Mouse (Mus musculus): ENCODE results near the gene Dock10. TPM values are rescaled to one million over a fixed set of nuclear protein-coding genes. Genes with fewer than 3 reads are reported as not detected.

The Dock10 gene
- 5.8 and 5.9 TPM in 2 replicates for polyA plus RNA-seq (2015; fragmentation: Nextera tagmentation; extraction: Ambion mirVana)

DNA sequence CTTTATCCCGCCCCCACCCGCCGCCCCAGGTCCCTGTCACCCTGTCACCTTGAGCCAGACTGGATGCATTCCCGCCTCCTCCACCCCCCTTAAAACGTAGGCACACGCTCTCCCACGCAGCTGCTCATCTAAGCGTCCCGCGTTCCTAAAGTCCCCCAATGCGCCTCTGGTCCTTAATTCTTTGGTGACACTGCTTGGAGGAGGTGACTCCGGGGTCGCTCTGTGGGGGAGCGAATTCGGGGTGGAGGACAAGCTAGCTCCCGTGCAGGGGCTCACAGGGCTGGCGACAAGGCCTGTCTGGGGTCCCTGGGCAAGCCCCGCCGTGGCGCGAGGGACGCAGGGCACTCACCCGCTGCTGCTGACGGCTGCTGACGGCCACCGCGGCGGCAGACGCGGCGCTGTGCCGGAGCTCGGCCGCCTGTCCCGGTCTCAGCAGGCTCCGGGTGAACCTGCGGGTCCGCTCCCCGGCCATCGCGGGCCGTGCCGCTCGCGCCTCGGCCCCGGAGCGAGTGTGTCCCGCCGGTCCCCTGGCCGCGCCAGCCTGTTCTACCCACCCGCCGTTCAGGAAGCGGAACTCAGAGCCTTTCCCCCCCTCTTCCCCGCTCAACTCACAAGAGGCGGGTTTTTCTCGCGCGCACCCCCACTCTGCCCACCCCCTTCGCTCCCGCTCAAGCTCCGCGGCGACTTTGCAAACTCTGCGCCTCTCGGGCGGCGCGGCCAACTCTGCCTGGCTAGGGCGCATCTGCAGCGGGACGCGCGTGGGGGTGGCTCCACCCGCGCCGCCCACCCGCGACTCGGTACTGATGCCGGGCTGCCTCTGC lies at the start of gene Dock10:
Dock10 (minus strand) TSS at position 551 of the 821 bp plus-strand sequence.
- Histone ChIP-seq H3K36me3 (ENCODE audit: control insufficient read depth, insufficient read depth, low read length) (no peaks in the 10 kb centered on the region), H3K4me3 (ENCODE audit: low read length) (peak within 1 kb of the TSS; percentile 86), H3K9ac (ENCODE audit: low read depth, low read length) (peak within 1 kb of the TSS; percentile 77), H3K4me1 (ENCODE audit: control insufficient read depth, insufficient read depth, low read depth, low read length) (peaks cover 9% of the 10 kb centered on the region), H3K27ac (ENCODE audit: low read depth, low read length) (peak within 1 kb of the TSS; percentile 13), H3K27me3 (replicated peaks; ENCODE audit: control insufficient read depth, insufficient read depth, low read length) (peaks cover 2% of the 10 kb centered on the region; the same call in 1 of the 2 replicates), H3K9me3 (ENCODE audit: control insufficient read depth, low read length) (no peaks in the 10 kb centered on the region), H3K4me2 (ENCODE audit: low read length) (peak within 1 kb of the TSS; percentile 97)
- peak; percentile 79 for ATAC-seq
- 0% methylated on average over 48 of the region's 82 CpGs for WGBS

DNA sequence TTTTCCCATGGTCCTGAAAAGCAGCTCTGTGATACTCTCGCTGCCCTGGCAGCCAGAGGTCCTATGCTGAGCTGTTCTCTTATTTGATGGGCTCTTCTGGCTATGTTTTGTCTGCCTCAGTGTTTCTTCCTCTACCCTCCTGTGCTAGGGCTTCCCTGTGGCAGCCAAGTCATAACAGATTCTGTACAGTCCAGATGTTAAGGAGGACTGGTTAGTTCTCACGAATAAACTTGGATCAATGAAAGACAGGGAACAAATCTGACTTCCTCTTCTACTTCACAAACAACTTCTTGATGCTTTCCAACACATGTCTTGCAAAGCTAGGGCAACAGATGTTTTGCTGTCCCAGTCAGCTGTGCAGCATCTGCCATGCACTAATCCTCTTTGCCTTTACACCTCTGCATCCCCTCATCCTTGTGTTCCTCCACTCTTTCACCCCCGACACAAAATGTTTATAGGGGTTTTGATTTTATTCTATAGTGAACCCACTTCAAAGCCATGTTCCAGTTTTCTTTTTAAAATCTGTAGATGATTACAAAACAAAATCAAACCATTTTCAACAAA lies 48.6 kb upstream of the Dock10 start:
- H3K9me3 ChIP-seq (ENCODE audit: control insufficient read depth, low read length) = no peaks in the 10 kb centered on the region
- no peak for ATAC-seq
- H3K27me3 ChIP-seq (replicated peaks; ENCODE audit: control insufficient read depth, insufficient read depth, low read length) = no peaks in the 10 kb centered on the region
- no peaks in the 10 kb centered on the region for H3K4me1 ChIP-seq (ENCODE audit: control insufficient read depth, insufficient read depth, low read depth, low read length)
- H3K4me3 ChIP-seq (ENCODE audit: low read length) = no peak overlapping the region
- H3K36me3 ChIP-seq (ENCODE audit: control insufficient read depth, insufficient read depth, low read length) = no peaks in the 10 kb centered on the region
- WGBS = 79% methylated on average over 3 of the region's 3 CpGs
- no peak overlapping the region for H3K4me2 ChIP-seq (ENCODE audit: low read length)
- H3K9ac ChIP-seq (ENCODE audit: low read depth, low read length) = no peak overlapping the region
- no peak overlapping the region for H3K27ac ChIP-seq (ENCODE audit: low read depth, low read length)

DNA sequence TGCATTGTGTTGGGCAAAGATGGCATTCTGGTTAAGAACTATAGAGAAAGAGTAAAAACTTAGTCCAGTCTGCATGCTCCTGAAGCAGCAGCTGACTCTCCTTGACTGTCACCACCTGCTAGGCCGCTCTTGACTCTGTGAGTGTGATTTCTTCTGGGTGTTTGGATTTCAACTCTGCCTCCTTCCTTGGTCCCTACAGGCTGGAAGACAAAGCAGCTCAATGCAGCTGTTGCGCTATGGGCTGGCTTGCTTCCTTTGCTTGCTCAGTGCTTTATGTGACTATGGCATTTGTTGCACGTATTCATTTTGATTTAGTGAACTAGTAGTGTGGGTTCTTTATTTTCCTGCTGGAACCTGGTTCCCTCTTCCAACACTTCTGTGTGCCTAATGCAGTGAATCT lies 43.7 kb upstream of the Dock10 start:
- H3K4me2 ChIP-seq (ENCODE audit: low read length) = no peak overlapping the region
- WGBS = 78% methylated on average over 3 of the region's 3 CpGs
- H3K27ac ChIP-seq (ENCODE audit: low read depth, low read length) = no peak overlapping the region
- no peaks in the 10 kb centered on the region for H3K27me3 ChIP-seq (replicated peaks; ENCODE audit: control insufficient read depth, insufficient read depth, low read length)
- ATAC-seq = no peak
- H3K36me3 ChIP-seq (ENCODE audit: control insufficient read depth, insufficient read depth, low read length) = no peaks in the 10 kb centered on the region
- no peak overlapping the region for H3K9ac ChIP-seq (ENCODE audit: low read depth, low read length)
- no peaks in the 10 kb centered on the region for H3K4me1 ChIP-seq (ENCODE audit: control insufficient read depth, insufficient read depth, low read depth, low read length)
- H3K4me3 ChIP-seq (ENCODE audit: low read length) = no peak overlapping the region
- no peaks in the 10 kb centered on the region for H3K9me3 ChIP-seq (ENCODE audit: control insufficient read depth, low read length)

DNA sequence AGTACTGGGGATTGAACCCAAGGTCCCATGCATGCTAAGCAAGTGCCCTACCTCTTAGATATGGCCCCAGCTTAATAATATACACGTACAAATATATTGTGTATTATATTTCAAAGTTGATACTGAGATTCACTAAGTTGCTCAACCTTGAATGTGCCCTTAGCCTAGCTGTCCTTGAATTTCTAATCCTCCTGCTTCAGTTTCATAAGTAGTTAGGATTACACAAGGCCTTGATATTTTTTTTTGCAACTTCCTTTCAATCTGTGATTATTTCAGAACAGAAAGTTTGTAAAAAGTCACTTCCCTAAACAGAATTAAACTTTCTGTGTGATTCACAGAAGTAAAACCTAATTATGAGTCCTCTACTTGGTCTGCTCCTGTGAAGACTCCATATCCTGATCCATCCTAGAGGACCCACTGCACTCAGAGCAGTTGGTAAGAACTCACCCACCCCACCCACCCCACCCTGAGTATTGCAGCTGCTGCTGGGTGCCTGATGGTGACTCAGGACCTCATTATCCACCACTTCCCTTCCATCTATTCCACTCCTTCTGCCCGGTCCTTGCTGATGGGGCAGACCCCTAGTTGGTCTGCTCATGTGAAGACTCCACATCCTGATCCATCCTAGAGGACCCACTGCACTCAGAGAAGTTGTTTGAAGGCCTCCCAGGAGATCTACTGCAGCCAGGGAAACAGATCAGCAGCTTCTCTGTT lies 26.9 kb upstream of the Dock10 start:
- no peak for ATAC-seq
- Histone ChIP-seq H3K4me1 (ENCODE audit: control insufficient read depth, insufficient read depth, low read depth, low read length) (no peaks in the 10 kb centered on the region), H3K9ac (ENCODE audit: low read depth, low read length) (no peak overlapping the region), H3K27ac (ENCODE audit: low read depth, low read length) (no peak overlapping the region), H3K27me3 (replicated peaks; ENCODE audit: control insufficient read depth, insufficient read depth, low read length) (no peaks in the 10 kb centered on the region), H3K4me3 (ENCODE audit: low read length) (no peak overlapping the region), H3K9me3 (ENCODE audit: control insufficient read depth, low read length) (no peaks in the 10 kb centered on the region), H3K36me3 (ENCODE audit: control insufficient read depth, insufficient read depth, low read length) (no peaks in the 10 kb centered on the region), H3K4me2 (ENCODE audit: low read length) (no peak overlapping the region)
- WGBS = 85% methylated on average over 2 of the region's 2 CpGs

DNA sequence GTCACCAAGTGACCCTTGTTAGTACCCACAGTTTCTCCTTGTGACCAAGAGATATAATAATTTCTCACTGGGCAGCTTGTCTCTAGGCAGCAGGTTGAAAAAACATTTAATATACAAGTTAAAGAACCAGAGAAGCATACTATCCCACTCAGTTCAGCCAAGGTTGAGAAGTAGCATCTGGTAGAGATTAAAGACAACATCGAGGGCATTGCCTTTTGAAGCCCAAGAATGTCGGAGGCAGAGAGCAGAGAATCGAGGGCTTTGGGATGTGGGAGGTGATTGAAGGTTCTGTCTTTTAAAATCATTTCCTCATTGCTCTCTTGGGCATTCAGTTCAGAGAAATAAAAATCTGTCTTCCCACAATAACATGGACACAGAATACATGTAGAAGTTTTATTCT lies 25.8 kb upstream of the Dock10 start:
- no peak overlapping the region for H3K4me3 ChIP-seq (ENCODE audit: low read length)
- H3K27me3 ChIP-seq (replicated peaks; ENCODE audit: control insufficient read depth, insufficient read depth, low read length) = no peaks in the 10 kb centered on the region
- no peak overlapping the region for H3K4me2 ChIP-seq (ENCODE audit: low read length)
- H3K4me1 ChIP-seq (ENCODE audit: control insufficient read depth, insufficient read depth, low read depth, low read length) = no peaks in the 10 kb centered on the region
- H3K9me3 ChIP-seq (ENCODE audit: control insufficient read depth, low read length) = no peaks in the 10 kb centered on the region
- no peak overlapping the region for H3K9ac ChIP-seq (ENCODE audit: low read depth, low read length)
- WGBS = 78% methylated on average over 3 of the region's 3 CpGs
- no peaks in the 10 kb centered on the region for H3K36me3 ChIP-seq (ENCODE audit: control insufficient read depth, insufficient read depth, low read length)
- no peak overlapping the region for H3K27ac ChIP-seq (ENCODE audit: low read depth, low read length)
- ATAC-seq = no peak

DNA sequence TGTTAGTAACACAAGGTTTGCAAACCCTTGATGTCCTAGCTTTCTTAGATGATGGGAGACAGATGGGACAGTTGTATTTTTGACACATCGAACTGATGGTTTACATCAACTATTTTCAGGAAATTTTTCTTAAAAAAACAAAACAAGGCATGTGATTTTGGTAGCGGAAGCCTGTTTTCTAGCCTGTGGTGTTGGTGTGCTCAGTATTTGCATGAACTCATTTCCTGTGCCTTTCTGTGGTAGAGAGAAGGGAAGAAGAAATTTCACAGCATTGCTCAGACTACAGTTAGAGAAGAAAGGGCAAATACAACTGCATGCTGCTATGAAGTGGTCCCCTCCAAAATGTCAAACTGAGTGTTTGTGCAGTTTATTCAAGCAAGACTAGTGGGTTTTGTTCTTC lies 7.2 kb upstream of the Dock10 start:
- Histone ChIP-seq H3K27me3 (replicated peaks; ENCODE audit: control insufficient read depth, insufficient read depth, low read length) (no peaks in the 10 kb centered on the region), H3K27ac (ENCODE audit: low read depth, low read length) (no peak overlapping the region), H3K4me2 (ENCODE audit: low read length) (no peak overlapping the region), H3K9me3 (ENCODE audit: control insufficient read depth, low read length) (no peaks in the 10 kb centered on the region), H3K36me3 (ENCODE audit: control insufficient read depth, insufficient read depth, low read length) (no peaks in the 10 kb centered on the region), H3K4me3 (ENCODE audit: low read length) (no peak overlapping the region), H3K9ac (ENCODE audit: low read depth, low read length) (no peak overlapping the region), H3K4me1 (ENCODE audit: control insufficient read depth, insufficient read depth, low read depth, low read length) (no peaks in the 10 kb centered on the region)
- no peak for ATAC-seq
- 87% methylated on average over 2 of the region's 2 CpGs for WGBS

DNA sequence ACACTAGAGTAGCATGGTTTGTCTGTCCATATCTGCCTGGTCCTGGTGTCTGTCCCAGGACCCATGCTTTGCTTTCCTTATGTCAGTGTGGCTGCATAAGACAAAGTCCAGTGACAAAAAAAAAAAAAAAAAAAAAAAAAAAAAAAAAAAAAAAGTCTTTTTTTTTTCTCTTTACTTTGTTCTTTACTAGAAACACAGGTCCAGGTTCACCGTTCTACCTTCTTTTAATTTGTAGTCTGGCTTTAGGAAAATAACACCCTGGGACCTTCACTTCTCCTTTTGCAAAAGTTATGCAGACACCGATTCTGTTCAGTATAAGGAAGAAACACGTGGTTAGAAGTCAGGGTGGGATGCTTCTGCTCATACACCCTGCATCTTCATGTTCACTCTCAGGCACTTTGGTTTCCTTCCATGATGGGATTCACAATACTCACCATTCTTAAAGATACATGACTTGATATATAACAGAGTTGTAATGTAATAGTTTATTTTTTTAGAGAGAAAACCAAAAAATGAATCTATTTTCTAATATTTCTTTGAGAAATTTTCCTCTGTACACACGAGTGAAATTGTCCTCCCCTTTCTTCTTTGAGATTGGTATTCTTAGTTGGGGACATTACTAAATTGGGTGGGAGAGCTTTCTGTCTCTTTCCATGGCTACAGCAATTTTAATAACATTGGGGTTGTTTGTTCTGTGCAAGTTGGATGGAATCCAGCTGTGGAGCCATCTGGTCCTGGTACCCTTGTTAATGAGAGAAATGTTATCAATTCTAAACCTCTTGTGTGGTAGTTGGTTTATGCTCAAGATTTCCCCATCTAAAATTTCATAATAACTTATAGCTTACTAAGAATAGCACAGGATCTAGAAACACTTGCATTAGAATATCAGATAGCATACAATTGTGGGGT lies 5.0 kb upstream of the Dock10 start:
- WGBS = 73% methylated on average over 4 of the region's 4 CpGs
- no peak for ATAC-seq

DNA sequence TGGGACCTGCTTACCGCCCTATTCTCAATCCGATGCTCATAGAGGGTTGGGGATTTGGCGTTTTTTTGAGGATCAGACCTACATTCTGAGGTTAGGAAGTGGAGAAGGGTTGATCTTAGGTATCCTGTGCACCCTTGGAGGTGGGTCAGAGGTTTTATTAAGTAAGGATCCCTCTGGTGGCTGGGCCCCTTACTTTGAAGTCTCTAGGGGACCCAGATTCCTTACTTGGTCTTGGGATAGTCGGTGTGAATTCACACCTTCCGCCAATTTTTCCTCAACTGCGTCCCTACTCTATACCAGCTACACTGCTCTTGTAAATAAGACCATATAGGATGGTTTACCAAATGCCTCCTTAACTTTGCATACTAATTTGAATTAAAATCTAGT lies 464 bp upstream of the Dock10 start:
- Histone ChIP-seq H3K4me1 (ENCODE audit: control insufficient read depth, insufficient read depth, low read depth, low read length) (peaks cover 9% of the 10 kb centered on the region), H3K27ac (ENCODE audit: low read depth, low read length) (peak overlapping the region; percentile 13; the same call in 1 of the 2 replicates), H3K9ac (ENCODE audit: low read depth, low read length) (peak overlapping the region; percentile 77), H3K4me3 (ENCODE audit: low read length) (peak overlapping the region; percentile 86), H3K9me3 (ENCODE audit: control insufficient read depth, low read length) (no peaks in the 10 kb centered on the region), H3K4me2 (ENCODE audit: low read length) (peak overlapping the region; percentile 97), H3K27me3 (replicated peaks; ENCODE audit: control insufficient read depth, insufficient read depth, low read length) (peaks cover 2% of the 10 kb centered on the region; the same call in 1 of the 2 replicates), H3K36me3 (ENCODE audit: control insufficient read depth, insufficient read depth, low read length) (no peaks in the 10 kb centered on the region)
- ATAC-seq = no peak
- WGBS = 12% methylated on average over 6 of the region's 6 CpGs

More for the DNA sequence above, 5.0 kb upstream of the Dock10 start:
- Histone ChIP-seq H3K9ac (ENCODE audit: low read depth, low read length) (no peak overlapping the region), H3K4me1 (ENCODE audit: control insufficient read depth, insufficient read depth, low read depth, low read length) (no peaks in the 10 kb centered on the region), H3K36me3 (ENCODE audit: control insufficient read depth, insufficient read depth, low read length) (no peaks in the 10 kb centered on the region), H3K27ac (ENCODE audit: low read depth, low read length) (no peak overlapping the region), H3K9me3 (ENCODE audit: control insufficient read depth, low read length) (no peaks in the 10 kb centered on the region), H3K4me2 (ENCODE audit: low read length) (no peak overlapping the region), H3K27me3 (replicated peaks; ENCODE audit: control insufficient read depth, insufficient read depth, low read length) (peaks cover 2% of the 10 kb centered on the region; the same call in 1 of the 2 replicates), H3K4me3 (ENCODE audit: low read length) (no peak overlapping the region)
